Mouse (Mus musculus) limb, embryonic 12.5 days (tissue): ENCODE measurements at regions not wholly inside any gene's neighbourhood (a gene's known extent, or its start where the extent isn't known, plus 50 kb on each side); places are given as distances from the start of the nearest gene placed in this dataset.
A peak's percentile ranks its signal among the peaks of the same experiment; 100 is the strongest.

Experiments
- ATAC-seq: fragments of 200-750 bp; cut with Nextera tagmentation; 2 replicates; pipeline ENCODE4 v1.8.0; 2017; ENCODE audit warnings: low read depth, moderate TSS enrichment; ENCODE audit not compliant: insufficient number of reproducible peaks, insufficient read depth, low FRiP score, low TSS enrichment
- H3K27ac ChIP-seq: fragments of 300-500 bp; sonication (generic); 2 replicates; pipeline ENCODE4 v1.5.1; 2016; ENCODE audit warnings: mild to moderate bottlenecking, moderate library complexity
- H3K27me3 ChIP-seq: fragments of 300-500 bp; sonication (generic); 2 replicates; pipeline ENCODE4 v1.6.1; 2016; ENCODE audit warnings: mild to moderate bottlenecking, moderate library complexity
- H3K36me3 ChIP-seq: fragments of 300-500 bp; sonication (generic); 2 replicates; pipeline ENCODE4 v1.6.1; 2016; ENCODE audit warnings: mild to moderate bottlenecking, moderate library complexity
- H3K4me1 ChIP-seq: fragments of 300-500 bp; sonication (generic); replicated peaks from 2 replicates; pipeline ENCODE4 v1.6.1; 2016
- H3K4me2 ChIP-seq: fragments of 300-500 bp; sonication (generic); 2 replicates; pipeline ENCODE4 v1.6.1; 2016; ENCODE audit warnings: mild to moderate bottlenecking, moderate library complexity
- H3K4me3 ChIP-seq: fragments of 300-500 bp; sonication (generic); replicated peaks from 2 replicates; pipeline ENCODE4 v1.5.1; 2016; ENCODE audit warnings: mild to moderate bottlenecking
- H3K9ac ChIP-seq: fragments of 300-500 bp; sonication (generic); replicated peaks from 2 replicates; pipeline ENCODE4 v1.6.1; 2016; ENCODE audit warnings: mild to moderate bottlenecking, moderate library complexity
- H3K9me3 ChIP-seq: fragments of 300-500 bp; sonication (generic); 2 replicates; pipeline ENCODE4 v1.6.1; 2016; ENCODE audit warnings: mild to moderate bottlenecking, moderate library complexity
- WGBS: fragments of 180-500 bp; shearing (Covaris S2); methylation state at CpG from one replicate; pipeline ENCODE4 v1.1.7; 2016; 5-methylcytosine and 5-hydroxymethylcytosine counted together

DNA sequence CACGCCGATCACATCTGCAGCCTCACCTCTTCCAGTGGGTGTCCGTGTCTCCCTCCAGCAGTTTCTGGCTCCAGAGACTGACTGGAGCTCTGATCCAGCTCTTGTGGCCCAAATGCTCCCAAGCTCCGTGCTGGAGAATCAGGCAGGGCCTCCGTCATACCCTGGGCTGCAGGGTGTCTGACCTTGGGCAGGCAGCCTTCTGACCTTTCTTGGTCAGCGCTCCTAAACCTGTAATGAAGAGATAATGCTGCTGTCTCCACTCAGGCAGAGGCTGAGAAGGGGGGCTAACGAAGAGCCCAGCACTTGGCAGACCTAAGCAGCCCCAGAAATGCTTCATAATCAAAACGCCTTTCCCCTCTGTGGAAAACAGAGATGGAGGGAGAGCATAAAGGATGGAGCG is 89.9 kb upstream of the Mef2a start:
- no peak overlapping the region for H3K9ac ChIP-seq
- 0 out of 2 replicates have a peak, but pooled peaks cover 6% of the 10 kb centered on the region for H3K27me3 ChIP-seq
- no peaks in the 10 kb centered on the region for H3K9me3 ChIP-seq
- 53% methylated on average over 9 of the region's 9 CpGs for WGBS
- no peak overlapping the region for H3K4me3 ChIP-seq
- no peak overlapping the region for H3K4me2 ChIP-seq
- H3K27ac ChIP-seq: no peak overlapping the region
- no peak for ATAC-seq
- no peaks in the 10 kb centered on the region for H3K36me3 ChIP-seq
- peaks cover 21% of the 10 kb centered on the region for H3K4me1 ChIP-seq

DNA sequence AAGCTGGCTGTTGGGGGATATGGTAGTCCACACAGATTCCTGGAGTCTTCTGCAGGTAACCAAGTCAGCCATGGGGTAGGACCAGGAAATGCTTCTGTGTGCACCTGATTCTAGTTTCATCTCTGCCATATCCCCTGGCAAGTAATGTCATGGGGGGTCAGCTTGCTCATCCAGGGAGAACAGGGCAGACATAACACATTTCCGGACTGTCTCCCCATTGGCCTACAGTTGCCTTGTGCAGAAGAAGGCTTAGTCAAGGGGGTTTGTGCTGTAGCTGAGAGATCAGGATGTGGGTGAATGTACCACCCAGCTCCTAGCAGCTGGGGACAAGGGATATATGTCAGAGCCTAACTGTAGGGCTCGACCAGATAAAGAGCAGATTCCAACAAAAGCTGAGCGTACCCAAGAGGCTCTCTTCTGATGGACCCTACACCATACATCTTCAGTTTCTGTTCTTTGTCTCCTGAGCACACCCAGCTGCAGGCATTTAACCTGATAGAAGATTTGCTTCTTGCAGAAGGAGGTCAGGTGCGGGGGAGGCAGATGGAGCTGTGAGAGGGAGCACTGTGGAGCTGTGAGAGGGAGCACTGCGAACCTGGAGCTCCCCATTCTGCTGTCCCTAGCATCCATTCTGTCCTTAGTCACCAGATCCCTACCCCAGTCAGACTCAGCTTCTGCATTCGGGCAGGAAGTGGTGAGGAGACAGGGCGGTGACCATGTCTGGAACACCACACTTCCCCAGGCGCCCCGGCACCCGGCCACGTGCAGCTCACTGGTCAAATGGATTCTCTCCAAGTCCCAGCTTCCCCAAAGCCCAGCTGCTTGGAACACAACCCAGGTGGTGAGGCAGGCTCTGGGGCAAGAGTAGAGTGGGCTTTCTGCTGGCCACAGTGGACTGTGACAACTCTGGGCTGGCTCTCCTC is 88.9 kb upstream of the Mef2a start:
- WGBS: 81% methylated on average over 11 of the region's 11 CpGs
- Histone ChIP-seq H3K9ac (no peak overlapping the region), H3K9me3 (no peaks in the 10 kb centered on the region), H3K4me1 (peaks cover 19% of the 10 kb centered on the region), H3K27ac (no peak overlapping the region), H3K4me2 (no peak overlapping the region), H3K27me3 (0 out of 2 replicates have a peak, but pooled peaks cover 6% of the 10 kb centered on the region), H3K36me3 (no peaks in the 10 kb centered on the region), H3K4me3 (no peak overlapping the region)
- ATAC-seq: no peak

DNA sequence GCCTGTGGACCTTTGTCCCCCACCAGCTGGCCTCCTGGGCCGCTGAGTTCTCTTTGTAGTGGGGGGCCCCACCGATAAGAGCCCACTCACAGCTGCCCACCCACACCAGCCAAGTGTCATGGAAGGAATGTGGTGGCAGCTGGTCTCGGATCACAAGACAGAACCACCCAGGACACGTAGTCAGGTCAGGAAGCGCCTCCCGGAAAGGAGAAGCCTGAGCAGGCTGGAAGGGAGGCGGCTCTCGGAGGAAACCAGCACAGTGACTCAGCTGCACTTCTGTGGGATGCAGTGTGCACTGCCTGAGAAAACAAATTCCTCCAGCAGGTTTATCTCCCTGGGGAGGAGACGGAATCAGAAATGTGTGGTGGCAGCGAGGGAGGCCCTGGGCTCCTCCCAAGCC is 87.2 kb upstream of the Mef2a start:
- Histone ChIP-seq H3K9me3 (no peaks in the 10 kb centered on the region), H3K4me2 (no peak overlapping the region), H3K27ac (no peak overlapping the region), H3K4me1 (peaks cover 11% of the 10 kb centered on the region), H3K4me3 (no peak overlapping the region), H3K36me3 (no peaks in the 10 kb centered on the region), H3K27me3 (0 out of 2 replicates have a peak, but pooled peaks cover 6% of the 10 kb centered on the region), H3K9ac (no peak overlapping the region)
- 80% methylated on average over 10 of the region's 10 CpGs for WGBS
- ATAC-seq: no peak

DNA sequence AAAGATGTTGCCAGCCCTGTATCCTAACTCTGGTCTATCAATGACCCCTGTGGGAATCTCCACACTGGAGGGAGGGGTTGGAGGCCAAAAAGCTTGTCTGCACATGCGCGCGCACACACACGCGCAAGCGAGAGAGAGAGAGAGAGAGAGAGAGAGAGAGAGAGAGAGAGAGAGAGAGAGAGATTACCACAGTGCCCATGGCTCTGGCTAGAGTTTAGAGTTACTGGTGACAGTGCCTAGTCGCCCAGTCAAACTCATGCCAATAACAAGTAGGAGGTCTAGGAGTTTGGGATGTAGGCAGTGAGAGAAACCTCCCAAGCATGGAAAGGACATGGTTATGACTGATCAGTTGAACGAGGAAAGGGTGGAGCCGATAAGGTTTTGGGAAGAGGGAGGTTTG is 86.6 kb upstream of the Mef2a start:
- H3K4me3 ChIP-seq: no peak overlapping the region
- 0 out of 2 replicates have a peak, but pooled peaks cover 6% of the 10 kb centered on the region for H3K27me3 ChIP-seq
- no peaks in the 10 kb centered on the region for H3K9me3 ChIP-seq
- ATAC-seq: no peak
- H3K9ac ChIP-seq: no peak overlapping the region
- no peaks in the 10 kb centered on the region for H3K36me3 ChIP-seq
- H3K4me2 ChIP-seq: no peak overlapping the region
- WGBS: 96% methylated on average over 9 of the region's 9 CpGs
- no peak overlapping the region for H3K27ac ChIP-seq
- peaks cover 15% of the 10 kb centered on the region for H3K4me1 ChIP-seq

DNA sequence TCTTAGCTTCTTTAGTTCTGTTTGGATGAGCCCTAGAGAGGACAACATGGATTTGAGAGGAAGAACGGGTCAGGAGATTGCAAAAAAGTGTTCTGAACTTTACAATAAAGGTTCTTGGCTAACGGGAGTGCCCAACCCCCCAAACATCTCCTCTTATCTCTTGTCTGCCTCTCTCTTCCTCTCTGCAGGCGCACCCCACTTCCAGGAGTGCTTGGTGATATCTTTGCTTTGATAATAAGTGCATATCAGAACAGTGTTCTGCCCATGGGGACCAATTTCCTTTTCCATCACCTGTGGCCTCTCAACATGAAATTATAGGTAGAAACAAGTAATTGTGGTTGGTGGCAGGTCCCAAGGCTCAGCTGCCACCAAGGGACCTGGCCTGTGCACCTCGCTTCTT is 86.0 kb upstream of the Mef2a start:
- Histone ChIP-seq H3K36me3 (no peaks in the 10 kb centered on the region), H3K4me2 (no peak overlapping the region), H3K4me3 (no peak overlapping the region), H3K9me3 (no peaks in the 10 kb centered on the region), H3K4me1 (peaks cover 16% of the 10 kb centered on the region), H3K9ac (no peak overlapping the region), H3K27me3 (0 out of 2 replicates have a peak, but pooled peaks cover 6% of the 10 kb centered on the region), H3K27ac (no peak overlapping the region)
- WGBS: 85% methylated on average over 4 of the region's 4 CpGs
- no peak for ATAC-seq

DNA sequence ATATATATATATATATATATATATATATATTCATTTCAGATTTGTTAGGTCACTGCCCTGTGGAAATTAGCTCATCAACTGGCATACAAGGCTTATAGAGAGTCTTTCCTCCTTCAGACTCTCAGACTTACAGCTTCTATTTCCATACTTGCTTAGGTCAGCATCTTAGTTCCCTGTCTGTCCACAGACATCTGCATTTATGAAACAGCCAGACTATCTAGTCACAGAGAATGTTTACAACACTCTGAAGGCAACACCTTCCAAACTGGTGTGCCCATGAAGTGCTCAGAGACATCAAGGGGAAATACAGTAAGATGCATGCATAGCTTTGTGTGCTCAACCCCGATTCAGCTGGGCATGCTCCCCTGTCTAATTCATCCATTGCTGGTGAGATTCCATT is 85.2 kb upstream of the Mef2a start:
- ATAC-seq: no peak
- no peak overlapping the region for H3K27ac ChIP-seq

DNA sequence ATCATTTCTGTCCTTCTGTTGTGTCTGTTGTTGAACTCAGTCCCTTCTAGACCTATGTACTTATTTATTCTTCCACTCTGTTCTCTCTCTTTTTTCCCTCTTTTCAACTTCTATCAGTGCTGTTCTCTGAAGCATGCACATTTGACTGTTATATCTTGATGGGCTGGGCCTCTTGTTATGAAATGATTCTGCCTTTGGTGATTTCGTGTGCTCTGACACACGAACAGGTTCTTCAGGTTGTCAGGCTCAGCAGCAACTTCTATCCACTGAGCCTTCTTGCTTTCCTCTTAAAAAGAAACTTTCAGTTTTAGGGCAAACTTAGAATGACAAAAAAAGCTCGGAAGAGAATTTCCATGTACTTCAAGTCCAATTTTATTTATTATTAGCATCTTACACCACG is 83.4 kb upstream of the Mef2a start:
- ATAC-seq: no peak
- Histone ChIP-seq H3K27me3 (no peaks in the 10 kb centered on the region), H3K9ac (no peak overlapping the region), H3K4me3 (no peak overlapping the region), H3K4me1 (0 out of 2 replicates have a peak, but pooled peaks cover 5% of the 10 kb centered on the region), H3K36me3 (no peaks in the 10 kb centered on the region), H3K27ac (no peak overlapping the region), H3K4me2 (no peak overlapping the region), H3K9me3 (no peaks in the 10 kb centered on the region)
- WGBS: 91% methylated on average over 4 of the region's 4 CpGs

More for the DNA sequence above, 85.2 kb upstream of the Mef2a start:
- H3K4me3 ChIP-seq: no peak overlapping the region
- H3K9ac ChIP-seq: no peak overlapping the region
- 0 out of 2 replicates have a peak, but pooled peaks cover under 1% of the 10 kb centered on the region for H3K27me3 ChIP-seq
- no peaks in the 10 kb centered on the region for H3K9me3 ChIP-seq
- H3K36me3 ChIP-seq: no peaks in the 10 kb centered on the region
- peaks cover 15% of the 10 kb centered on the region for H3K4me1 ChIP-seq
- no peak overlapping the region for H3K4me2 ChIP-seq
- 96% methylated on average over 1 of the region's 1 CpGs for WGBS

DNA sequence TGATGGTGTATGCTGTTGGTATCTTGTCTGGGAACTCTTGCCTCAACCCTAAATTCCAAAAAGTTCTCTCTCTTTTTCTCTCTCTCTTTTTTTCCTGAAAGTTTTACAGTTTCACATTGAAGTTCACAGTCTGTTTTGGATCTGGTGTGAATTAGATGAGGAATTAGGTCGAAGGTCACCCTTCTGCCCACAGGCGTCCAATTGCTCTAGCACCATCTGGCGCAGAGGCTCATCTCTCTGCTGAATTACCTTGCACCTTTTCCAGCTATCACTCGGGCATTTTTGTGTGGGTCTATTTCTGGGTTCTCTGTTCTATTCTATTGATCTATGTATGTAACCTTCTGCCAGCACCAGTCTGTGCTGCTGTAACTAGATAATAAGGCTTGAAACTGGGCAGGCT is 81.8 kb upstream of the Mef2a start:
- Histone ChIP-seq H3K27ac (no peak overlapping the region), H3K9ac (no peak overlapping the region), H3K4me1 (0 out of 2 replicates have a peak, but pooled peaks cover 5% of the 10 kb centered on the region), H3K36me3 (no peaks in the 10 kb centered on the region), H3K4me3 (no peak overlapping the region), H3K9me3 (no peaks in the 10 kb centered on the region), H3K27me3 (no peaks in the 10 kb centered on the region), H3K4me2 (no peak overlapping the region)
- no peak for ATAC-seq
- WGBS: 19% methylated on average over 4 of the region's 4 CpGs

DNA sequence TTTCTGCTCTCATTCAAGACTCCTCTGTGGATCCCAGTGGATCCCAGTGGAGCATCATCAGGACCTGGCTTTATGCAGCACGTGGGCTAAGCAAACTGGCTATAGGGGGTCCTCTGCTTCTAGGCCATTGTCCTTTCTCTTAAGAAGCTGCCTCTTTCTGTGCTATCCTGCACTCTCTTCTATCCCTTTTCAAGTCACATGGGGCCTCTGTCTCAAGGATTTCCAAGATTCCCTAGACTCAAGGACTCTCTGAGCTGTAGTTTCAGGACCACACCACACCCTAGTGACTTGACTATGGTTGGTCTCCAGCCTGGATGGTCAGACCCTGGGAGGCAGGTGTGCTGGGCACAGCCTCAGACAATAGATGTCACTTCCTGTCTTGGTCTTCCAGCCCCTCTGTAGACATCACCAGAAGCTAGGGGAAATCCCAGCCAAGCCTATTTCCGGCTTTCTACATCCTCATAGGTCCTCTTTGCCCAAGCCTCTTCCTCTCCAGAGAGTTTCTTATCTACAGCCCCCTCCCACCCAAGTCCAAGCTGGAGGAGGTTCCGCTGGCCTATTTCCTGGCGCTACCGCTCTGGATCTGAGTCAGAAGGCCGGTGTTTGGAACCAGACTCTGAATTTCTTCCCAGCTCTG is 78.6 kb upstream of the Mef2a start:
- 83% methylated on average over 6 of the region's 6 CpGs for WGBS
- Histone ChIP-seq H3K27me3 (no peaks in the 10 kb centered on the region), H3K4me1 (peaks cover 8% of the 10 kb centered on the region), H3K9ac (no peak overlapping the region), H3K36me3 (no peaks in the 10 kb centered on the region), H3K4me3 (no peak overlapping the region), H3K9me3 (0 out of 2 replicates have a peak, but pooled peaks cover 3% of the 10 kb centered on the region), H3K27ac (no peak overlapping the region), H3K4me2 (no peak overlapping the region)
- no peak for ATAC-seq

DNA sequence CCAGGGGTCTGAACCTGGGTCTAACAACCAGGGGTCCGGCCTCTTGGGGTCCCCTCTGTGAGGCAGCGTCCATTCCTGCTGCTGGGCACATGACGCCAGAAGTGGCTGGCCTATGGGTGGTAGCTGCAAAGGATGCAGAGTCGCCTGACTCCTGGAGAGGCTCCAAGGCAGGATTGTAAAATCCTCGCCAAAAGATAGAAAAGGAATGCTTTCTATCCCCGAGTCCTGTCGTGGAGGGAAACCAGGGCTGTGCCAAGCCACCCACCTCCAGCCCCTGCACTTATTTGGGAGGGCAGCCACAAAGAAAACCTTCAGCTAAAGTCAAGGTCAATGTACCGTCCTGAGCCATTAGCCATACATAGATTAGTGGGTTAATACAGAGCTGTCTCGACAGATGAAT is 73.9 kb upstream of the Mef2a start:
- 0 out of 2 replicates have a peak overlapping the region, but pooled peaks have one; percentile 17 for H3K27ac ChIP-seq
- H3K4me1 ChIP-seq: peaks cover 46% of the 10 kb centered on the region
- H3K27me3 ChIP-seq: no peaks in the 10 kb centered on the region
- 74% methylated on average over 9 of the region's 9 CpGs for WGBS
- H3K4me3 ChIP-seq: no peak overlapping the region
- no peaks in the 10 kb centered on the region for H3K36me3 ChIP-seq
- H3K9ac ChIP-seq: no peak overlapping the region
- ATAC-seq: no peak
- 0 out of 2 replicates have a peak, but pooled peaks cover 3% of the 10 kb centered on the region for H3K9me3 ChIP-seq
- H3K4me2 ChIP-seq: no peak overlapping the region

DNA sequence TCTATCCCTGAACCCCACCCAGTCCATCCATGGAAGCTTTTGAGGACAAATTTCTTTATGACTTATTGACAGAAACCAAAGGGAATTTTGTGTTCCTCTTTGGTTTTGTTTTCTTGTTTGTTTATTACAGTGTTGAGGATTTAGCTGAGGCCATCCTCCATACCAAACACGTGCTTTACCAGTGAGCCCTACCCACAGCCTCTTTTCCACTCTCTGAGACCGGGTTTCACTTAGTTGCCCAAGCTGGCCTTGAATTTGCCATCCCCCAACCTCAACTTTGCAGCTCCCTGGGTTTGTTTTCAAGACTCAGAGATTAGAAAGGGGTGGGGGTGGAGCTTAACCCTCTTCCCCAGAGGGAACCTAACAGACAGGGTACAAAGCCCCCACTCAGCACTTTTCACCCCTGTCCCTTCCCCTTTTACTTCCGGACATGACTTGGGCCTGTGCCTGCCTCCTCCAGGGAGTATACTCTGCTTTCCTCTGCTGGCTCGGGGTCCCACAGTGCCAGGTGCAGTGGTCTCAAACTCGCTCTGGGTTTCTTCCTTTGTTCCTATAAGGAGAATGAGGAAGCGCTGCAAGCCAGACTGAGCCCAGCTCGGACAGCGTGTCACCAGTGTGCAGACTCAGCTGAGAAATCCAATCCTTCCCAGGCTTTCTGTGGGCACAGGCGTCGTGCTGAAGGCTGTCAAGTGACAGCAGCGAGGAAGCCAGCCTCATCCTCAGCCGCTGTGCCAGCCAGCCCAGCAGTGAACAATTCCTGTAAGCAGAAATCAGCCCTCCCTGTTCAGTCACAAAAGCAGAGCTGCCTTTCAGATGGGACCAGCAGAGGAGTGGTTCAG is 72.8 kb upstream of the Mef2a start:
- H3K27ac ChIP-seq: peak overlapping the region; percentile 45; the same call in 1 of the 2 replicates
- ATAC-seq: no peak
- H3K4me2 ChIP-seq: no peak overlapping the region
- WGBS: 35% methylated on average over 12 of the region's 12 CpGs
- no peak overlapping the region for H3K4me3 ChIP-seq
- H3K9ac ChIP-seq: no peak overlapping the region
- no peaks in the 10 kb centered on the region for H3K27me3 ChIP-seq
- H3K36me3 ChIP-seq: no peaks in the 10 kb centered on the region
- H3K4me1 ChIP-seq: peaks cover 46% of the 10 kb centered on the region
- 0 out of 2 replicates have a peak, but pooled peaks cover 3% of the 10 kb centered on the region for H3K9me3 ChIP-seq
